Mouse (Mus musculus): Measurements from ENCODE around the gene Ubr7. TPM values are rescaled to one million over a fixed set of nuclear protein-coding genes. Genes with fewer than 3 reads are reported as not detected.

Ubr7 gene
- polyA plus RNA-seq, 1 experiment from 2014 or later: 35.3 TPM

GRCm38 (mm10) chr12:102725146-102725545 lies 32.6 kb upstream of the Ubr7 start:
- WGBS: 94% methylated on average over 6 of the region's 6 CpGs

GRCm38 (mm10) chr12:102725761-102726175 lies 32.0 kb upstream of the Ubr7 start:
- no peak for ATAC-seq (ENCODE audit: low FRiP score)
- peaks cover 12% of the 10 kb centered on the region for H3K4me1 ChIP-seq
- no peak overlapping the region for H3K27ac ChIP-seq (replicated peaks)
- no peaks in the 10 kb centered on the region for H3K9me3 ChIP-seq (replicated peaks)
- H3K9ac ChIP-seq (replicated peaks): no peak overlapping the region
- H3K4me3 ChIP-seq (replicated peaks): no peak overlapping the region
- H3K4me2 ChIP-seq: no peak overlapping the region
- WGBS: 84% methylated on average over 7 of the region's 7 CpGs
- H3K36me3 ChIP-seq: no peaks in the 10 kb centered on the region
- H3K27me3 ChIP-seq (replicated peaks): no peaks in the 10 kb centered on the region

More at GRCm38 (mm10) chr12:102725146-102725545, 32.6 kb upstream of the Ubr7 start:
- Histone ChIP-seq H3K27me3 (replicated peaks) (no peaks in the 10 kb centered on the region), H3K9me3 (replicated peaks) (no peaks in the 10 kb centered on the region), H3K27ac (replicated peaks) (no peak overlapping the region), H3K4me1 (peaks cover 6% of the 10 kb centered on the region), H3K4me3 (replicated peaks) (no peak overlapping the region), H3K9ac (replicated peaks) (no peak overlapping the region), H3K36me3 (no peaks in the 10 kb centered on the region), H3K4me2 (no peak overlapping the region)
- ATAC-seq (ENCODE audit: low FRiP score): no peak

- WGBS: 24% methylated on average over 26 of the region's 26 CpGs
Measured at GRCm38 (mm10) chr12:102729855-102730797, 27.6 kb upstream of the Ubr7 start.

GRCm38 (mm10) chr12:102730798-102731619 lies 26.8 kb upstream of the Ubr7 start:
- H3K4me3 ChIP-seq (replicated peaks): peak overlapping the region; percentile 20
- H3K27me3 ChIP-seq (replicated peaks): no peaks in the 10 kb centered on the region
- peak overlapping the region; percentile 90 for H3K27ac ChIP-seq (replicated peaks)
- H3K9ac ChIP-seq (replicated peaks): peak overlapping the region; percentile 18; the same call in 1 of the 2 replicates
- H3K36me3 ChIP-seq: no peaks in the 10 kb centered on the region
- H3K4me1 ChIP-seq: peaks cover 24% of the 10 kb centered on the region
- WGBS: 7% methylated on average over 16 of the region's 16 CpGs
- peak; percentile 69 for ATAC-seq (ENCODE audit: low FRiP score)
- peak overlapping the region; percentile 57 for H3K4me2 ChIP-seq
- no peaks in the 10 kb centered on the region for H3K9me3 ChIP-seq (replicated peaks)

More at GRCm38 (mm10) chr12:102729855-102730797, 27.6 kb upstream of the Ubr7 start:
- H3K4me2 ChIP-seq: peak overlapping the region; percentile 57
- H3K9me3 ChIP-seq (replicated peaks): no peaks in the 10 kb centered on the region
- H3K4me3 ChIP-seq (replicated peaks): peak overlapping the region; percentile 20
- no peaks in the 10 kb centered on the region for H3K36me3 ChIP-seq
- peaks cover 24% of the 10 kb centered on the region for H3K4me1 ChIP-seq
- H3K27ac ChIP-seq (replicated peaks): peak overlapping the region; percentile 90
- peak; percentile 98 for ATAC-seq (ENCODE audit: low FRiP score)
- H3K9ac ChIP-seq (replicated peaks): peak overlapping the region; percentile 18; the same call in 1 of the 2 replicates
- no peaks in the 10 kb centered on the region for H3K27me3 ChIP-seq (replicated peaks)

- Histone ChIP-seq H3K4me3 (replicated peaks) (no peak overlapping the region), H3K9me3 (replicated peaks) (no peaks in the 10 kb centered on the region), H3K9ac (replicated peaks) (no peak overlapping the region), H3K36me3 (no peaks in the 10 kb centered on the region), H3K4me2 (no peak overlapping the region), H3K4me1 (peaks cover 24% of the 10 kb centered on the region), H3K27ac (replicated peaks) (no peak overlapping the region), H3K27me3 (replicated peaks) (no peaks in the 10 kb centered on the region)
- 11% methylated on average over 4 of the region's 5 CpGs for WGBS
- ATAC-seq (ENCODE audit: low FRiP score): no peak
Measured at GRCm38 (mm10) chr12:102733381-102733780, 24.4 kb upstream of the Ubr7 start.

GRCm38 (mm10) chr12:102739096-102739495 lies 18.7 kb upstream of the Ubr7 start:
- Histone ChIP-seq H3K27me3 (replicated peaks) (no peaks in the 10 kb centered on the region), H3K27ac (replicated peaks) (no peak overlapping the region), H3K4me1 (peaks cover 17% of the 10 kb centered on the region), H3K9me3 (replicated peaks) (no peaks in the 10 kb centered on the region), H3K4me2 (no peak overlapping the region), H3K36me3 (no peaks in the 10 kb centered on the region), H3K4me3 (replicated peaks) (no peak overlapping the region), H3K9ac (replicated peaks) (no peak overlapping the region)
- 87% methylated on average over 5 of the region's 5 CpGs for WGBS
- ATAC-seq (ENCODE audit: low FRiP score): no peak

GRCm38 (mm10) chr12:102740285-102740684 lies 17.5 kb upstream of the Ubr7 start:
- no peak overlapping the region for H3K4me2 ChIP-seq
- H3K27me3 ChIP-seq (replicated peaks): no peaks in the 10 kb centered on the region
- no peak overlapping the region for H3K4me3 ChIP-seq (replicated peaks)
- H3K4me1 ChIP-seq: peaks cover 26% of the 10 kb centered on the region
- 72% methylated on average over 3 of the region's 3 CpGs for WGBS
- H3K27ac ChIP-seq (replicated peaks): no peak overlapping the region
- H3K9ac ChIP-seq (replicated peaks): no peak overlapping the region
- H3K9me3 ChIP-seq (replicated peaks): no peaks in the 10 kb centered on the region
- no peak for ATAC-seq (ENCODE audit: low FRiP score)
- H3K36me3 ChIP-seq: no peaks in the 10 kb centered on the region

GRCm38 (mm10) chr12:102742056-102742455 lies 15.7 kb upstream of the Ubr7 start:
- peaks cover 28% of the 10 kb centered on the region for H3K4me1 ChIP-seq
- H3K27me3 ChIP-seq (replicated peaks): no peaks in the 10 kb centered on the region
- no peak overlapping the region for H3K27ac ChIP-seq (replicated peaks)
- H3K4me2 ChIP-seq: peak overlapping the region; percentile 86
- WGBS: 90% methylated on average over 7 of the region's 7 CpGs
- peak overlapping the region; percentile 82; the same call in 1 of the 2 replicates for H3K4me3 ChIP-seq (replicated peaks)
- no peaks in the 10 kb centered on the region for H3K9me3 ChIP-seq (replicated peaks)
- H3K9ac ChIP-seq (replicated peaks): peak overlapping the region; percentile 91; the same call in 1 of the 2 replicates
- H3K36me3 ChIP-seq: peaks cover 3% of the 10 kb centered on the region; the same call in 1 of the 2 replicates
- no peak for ATAC-seq (ENCODE audit: low FRiP score)

- Histone ChIP-seq H3K27me3 (replicated peaks) (no peaks in the 10 kb centered on the region), H3K9ac (replicated peaks) (peak overlapping the region; percentile 91), H3K36me3 (peaks cover 5% of the 10 kb centered on the region; the same call in 1 of the 2 replicates), H3K4me2 (peak overlapping the region; percentile 86), H3K4me1 (peaks cover 28% of the 10 kb centered on the region), H3K4me3 (replicated peaks) (peak overlapping the region; percentile 82), H3K27ac (replicated peaks) (peak overlapping the region; percentile 97), H3K9me3 (replicated peaks) (no peaks in the 10 kb centered on the region)
- ATAC-seq (ENCODE audit: low FRiP score): peak; percentile 79
- WGBS: under 1% methylated on average over 33 of the region's 33 CpGs
Measured at GRCm38 (mm10) chr12:102743036-102743588, 14.7 kb upstream of the Ubr7 start.

- peak within 1 kb of the TSS; percentile 82 for H3K4me3 ChIP-seq (replicated peaks)
- peaks cover 28% of the 10 kb centered on the region for H3K4me1 ChIP-seq
- no peaks in the 10 kb centered on the region for H3K27me3 ChIP-seq (replicated peaks)
- H3K27ac ChIP-seq (replicated peaks): peak within 1 kb of the TSS; percentile 97
- H3K9me3 ChIP-seq (replicated peaks): no peaks in the 10 kb centered on the region
- ATAC-seq (ENCODE audit: low FRiP score): peak; percentile 98
- peaks cover 11% of the 10 kb centered on the region; the same call in 1 of the 2 replicates for H3K36me3 ChIP-seq
- peak within 1 kb of the TSS; percentile 91 for H3K9ac ChIP-seq (replicated peaks)
- H3K4me2 ChIP-seq: peak within 1 kb of the TSS; percentile 86
- WGBS: under 1% methylated on average over 61 of the region's 63 CpGs
Measured at GRCm38 (mm10) chr12:102743589-102744574, 13.9 kb upstream of the Ubr7 start, which contains the start of the genes Moap1 and Tmem251. Gene Moap1, minus strand, starts transcription at chr12:102743661. Gene Tmem251, plus strand, starts transcription at chr12:102743762.
